Mouse (Mus musculus) brain, embryonic 14.5 days (tissue): ENCODE results near the gene Tmem246. TPM values are rescaled to one million over a fixed set of nuclear protein-coding genes. Genes with fewer than 3 reads are reported as not detected.
"Not testable (repeated sequence)": the region's sequence is repeated elsewhere in the genome, so short reads cannot be mapped to it uniquely, and the experiment has no call there.

Source experiments
- DNase-seq: peaks from one replicate; pipeline ENCODE4 v3.0.0-alpha.2; 2011; ENCODE audit warnings: low read depth
- CTCF ChIP-seq: fragments of 200-500 bp; IDR thresholded peaks from 2 replicates; pipeline ENCODE4 v1.5.1; 2012; ENCODE audit warnings: inconsistent platforms, mild to moderate bottlenecking, moderate library complexity, borderline replicate concordance; ENCODE audit not compliant: insufficient read depth, insufficient read length; ENCODE audit errors: extremely low read depth
- POLR2A ChIP-seq: fragments of 200-500 bp; IDR thresholded peaks from 2 replicates; pipeline ENCODE4 v1.6.1; 2012; ENCODE audit warnings: mild to moderate bottlenecking, inconsistent platforms, borderline replicate concordance; ENCODE audit not compliant: poor library complexity, insufficient read depth, insufficient read length, severe bottlenecking; ENCODE audit errors: extremely low read depth
- polyA plus RNA-seq: library from polyadenylated mRNA; depleted of rRNA; stranded (reverse); fragments of >200 nt; gene quantifications from 2 replicates; pipeline ENCODE4 v1.2.3, GENCODE M21; 2012; rRNA removed

Gene Tmem246
- 51.0 and 61.6 TPM in 2 replicates for polyA plus RNA-seq

DNA sequence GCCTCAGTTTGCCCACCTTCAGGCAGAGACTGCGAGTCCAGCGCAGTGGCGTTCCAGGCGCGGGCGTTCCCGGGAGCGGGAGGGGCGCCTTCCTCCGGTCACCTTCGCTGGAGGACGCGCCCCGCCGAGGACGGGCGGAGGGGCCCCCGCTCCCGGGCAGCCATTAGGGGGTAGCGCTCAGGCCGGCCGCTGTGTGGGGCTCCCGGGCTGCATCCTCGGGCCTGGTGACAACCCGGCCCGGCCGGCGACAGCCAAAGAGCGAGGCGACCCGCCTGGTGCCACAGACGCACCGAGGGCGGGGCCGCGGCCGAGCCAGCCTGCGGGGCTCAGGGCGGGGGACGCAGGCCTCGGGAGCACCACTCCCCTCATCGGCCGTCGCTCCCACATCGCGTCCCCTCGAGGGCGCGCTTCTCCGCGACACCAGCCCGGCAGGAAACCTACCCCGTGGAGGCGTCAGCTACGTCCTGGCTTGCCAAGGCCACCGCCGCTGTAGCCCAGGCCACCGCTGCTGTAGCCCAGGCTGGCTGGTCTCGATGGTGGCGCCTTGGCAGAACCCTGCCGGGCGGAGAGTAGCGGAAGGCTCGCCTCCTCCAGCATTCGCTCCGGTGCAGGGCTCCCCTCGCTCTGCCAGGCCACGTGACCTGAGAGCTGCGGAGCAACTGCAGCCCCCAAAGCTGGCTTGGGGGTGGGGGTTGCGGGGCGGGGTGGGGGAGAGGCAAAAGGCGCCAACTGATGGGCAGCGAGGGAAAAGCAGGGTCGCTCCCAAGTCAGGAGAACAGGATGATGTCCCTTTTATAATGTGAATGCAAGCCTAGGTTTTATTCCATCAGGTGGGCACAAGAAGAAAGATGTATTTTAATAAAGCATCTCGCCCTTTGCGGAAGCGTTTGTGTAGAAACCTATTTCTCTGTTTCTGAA lies at the start of gene Tmem246:
TSS of gene Tmem246 (minus strand) at position 694 of the 918 bp plus-strand sequence.
- DNase-seq, result peak; percentile 90
- peak; percentile 37; the same call in 1 of the 2 replicates for TF ChIP-seq POLR2A
- TF ChIP-seq CTCF, result no peak

GRCm38 (mm10) chr4:49639913-49640312 lies 42.2 kb upstream of the Tmem246 start:
- TF ChIP-seq CTCF, result no peak
- TF ChIP-seq POLR2A, result no peak
- no peak for DNase-seq

- DNase-seq, result no peak
- TF ChIP-seq CTCF (no peak), POLR2A (no peak)
These were observed 40.1 kb upstream of the Tmem246 start for GRCm38 (mm10) chr4:49637821-49638220.

- no peak for DNase-seq
- TF ChIP-seq CTCF (no peak), POLR2A (no peak)
These were observed 34.4 kb upstream of the Tmem246 start for GRCm38 (mm10) chr4:49632139-49632481.

- TF ChIP-seq POLR2A (peak; percentile 65; the same call in 1 of the 2 replicates), CTCF (no peak)
- peak; percentile 99 for DNase-seq
These were observed 33.9 kb upstream of the Tmem246 start, which contains the start of gene Rnf20 for GRCm38 (mm10) chr4:49631319-49632138. Gene Rnf20 (plus strand): TSS chr4:49632006.

- no peak for TF ChIP-seq CTCF
- TF ChIP-seq POLR2A, result no peak
- DNase-seq, result no peak
These were observed 31.3 kb upstream of the Tmem246 start for GRCm38 (mm10) chr4:49628941-49629340.

- TF ChIP-seq CTCF, result peak; percentile 74; the same call in 1 of the 2 replicates
- no peak for TF ChIP-seq POLR2A
- peak; percentile 86 for DNase-seq
These were observed 29.3 kb upstream of the Tmem246 start for GRCm38 (mm10) chr4:49626973-49627372.

GRCm38 (mm10) chr4:49624969-49625368 lies 27.3 kb upstream of the Tmem246 start:
- DNase-seq, result not testable (repeated sequence)

- TF ChIP-seq POLR2A, result no peak
- no peak for DNase-seq
These were observed 26.2 kb upstream of the Tmem246 start for GRCm38 (mm10) chr4:49623916-49624315.

DNA sequence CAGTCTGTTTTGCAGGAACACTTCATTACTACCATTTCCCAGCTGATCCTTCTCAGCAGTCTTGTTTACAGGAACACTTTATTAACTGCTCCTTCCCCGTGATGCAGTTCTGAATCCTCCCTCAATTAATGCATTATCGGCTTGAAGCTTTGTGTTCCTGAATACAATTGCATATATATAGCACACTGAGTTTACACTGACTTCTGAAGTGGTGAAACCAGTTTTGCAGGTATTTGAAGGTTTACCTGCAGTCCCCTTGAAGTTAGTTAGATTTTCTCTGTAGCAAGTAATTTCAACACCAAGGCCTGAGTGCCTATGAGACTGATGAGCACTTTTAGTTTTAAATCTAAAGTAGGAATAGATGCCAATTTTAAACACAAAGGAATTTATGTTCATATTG lies 24.6 kb upstream of the Tmem246 start:
- DNase-seq, result no peak
- TF ChIP-seq CTCF, result no peak
- TF ChIP-seq POLR2A, result no peak

DNA sequence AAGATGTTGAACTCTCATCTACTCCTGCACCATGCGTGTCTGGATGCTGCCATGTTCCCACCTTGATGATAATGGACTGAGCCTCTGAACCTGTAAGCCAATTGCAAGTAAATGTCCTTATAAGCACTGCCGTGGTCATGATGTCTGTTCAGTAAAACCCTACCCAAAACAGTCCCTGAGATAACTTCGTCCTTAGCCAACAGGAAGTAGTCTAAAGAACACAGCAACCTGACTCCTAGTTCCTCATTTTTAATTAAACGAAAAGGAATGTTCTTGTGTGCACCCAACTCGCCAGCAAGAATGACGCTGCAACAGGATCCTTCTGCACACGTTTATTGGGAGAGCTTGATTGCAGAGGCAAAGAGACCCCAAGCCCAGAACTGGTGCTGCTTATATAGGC lies 22.2 kb upstream of the Tmem246 start:
- not testable (repeated sequence) for DNase-seq

DNA sequence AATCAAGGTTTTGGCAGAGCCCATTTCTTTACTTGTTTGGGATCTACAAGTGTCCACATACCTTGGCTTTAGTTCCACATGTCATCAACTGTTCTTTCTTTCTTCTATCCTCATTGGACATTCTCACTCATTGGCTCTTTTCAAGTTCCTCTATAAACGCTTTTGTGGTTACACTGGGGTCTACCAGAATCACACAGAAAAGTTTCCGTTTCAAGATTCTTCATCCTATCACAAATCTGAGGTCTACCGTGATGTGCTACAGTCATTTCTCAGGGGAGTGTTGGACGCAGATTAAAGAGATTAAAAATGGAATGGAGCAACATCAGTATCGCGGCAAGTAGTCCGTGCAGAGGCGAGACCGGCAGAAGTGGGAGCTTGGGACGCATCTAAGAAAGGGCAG lies 19.2 kb upstream of the Tmem246 start:
- TF ChIP-seq CTCF (no peak), POLR2A (no peak)

More for the DNA sequence above, 19.2 kb upstream of the Tmem246 start:
- no peak for DNase-seq
